Mouse (Mus musculus) cerebellum, adult 2 months (tissue): Measurements from ENCODE around the gene Trem3.

Experiments used
- CTCF ChIP-seq: fragments of 200-500 bp; IDR thresholded peaks from 2 replicates; pipeline ENCODE4 v1.5.1; 2011; ENCODE audit warnings: low read depth, mild to moderate bottlenecking, control low read depth, low read length, moderate library complexity, borderline replicate concordance; ENCODE audit not compliant: insufficient read depth
- POLR2A ChIP-seq: fragments of 200-500 bp; IDR thresholded peaks from 2 replicates; pipeline ENCODE4 v1.6.1; 2011; ENCODE audit warnings: low read length, control low read depth, borderline replicate concordance; ENCODE audit not compliant: insufficient read depth

DNA sequence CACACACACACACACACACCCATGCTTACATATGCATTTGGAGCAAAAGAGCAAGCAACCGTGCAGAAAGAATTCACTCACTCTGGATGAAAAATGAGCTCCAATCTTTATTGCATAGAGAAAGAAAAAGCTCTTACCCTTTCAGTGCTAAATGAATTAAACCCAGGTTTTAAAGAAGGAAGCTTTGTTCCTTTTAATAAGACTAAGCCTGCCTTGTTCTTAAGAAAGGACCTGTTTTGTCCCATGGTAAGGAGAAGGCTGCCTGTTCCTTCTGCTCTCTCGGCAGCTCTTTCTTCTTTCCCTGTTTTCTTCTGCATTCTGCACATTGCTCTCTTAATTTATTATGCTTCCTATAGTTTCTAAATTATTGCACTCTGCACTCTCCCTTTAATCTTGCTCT, 18.6 kb downstream of the Trem3 start:
- no peak for TF ChIP-seq POLR2A
- no peak for TF ChIP-seq CTCF
